Mouse (Mus musculus): Measurements from ENCODE around the gene Rad18. TPM values are rescaled to one million over a fixed set of nuclear protein-coding genes. Genes with fewer than 3 reads are reported as not detected.
"Not testable (repeated sequence)": the region's sequence is repeated elsewhere in the genome, so short reads cannot be mapped to it uniquely, and the experiment has no call there.

Gene Rad18
- total RNA-seq (2021) = 1 to 10 TPM; 7.3 to 8.4 TPM
- long read RNA-seq, partial matches to known transcripts = 0 of 2 reads
- long read RNA-seq, other reads (novel, unspliced or antisense) = 1 of 2 reads

- DNase-seq (ENCODE audit: low spot score in 2 of 2) = peak; percentile 83 to 89
Observed at GRCm38 (mm10) chr6:112696056-112696950, at the start of gene Rad18. Gene Rad18 (minus strand): TSS chr6:112696686.

- DNase-seq (ENCODE audit: low spot score in 2 of 2) = no peak
Observed at GRCm38 (mm10) chr6:112742297-112742696, 45.8 kb upstream of the Rad18 start.

- DNase-seq (ENCODE audit: low spot score in 2 of 2) = peak in 1 of 2 experiments; percentile 56
Observed at GRCm38 (mm10) chr6:112741766-112742165, 45.3 kb upstream of the Rad18 start.

- no peak for DNase-seq (ENCODE audit: low spot score in 2 of 2)
Observed at GRCm38 (mm10) chr6:112739635-112740034, 43.1 kb upstream of the Rad18 start.

- peak; percentile 66 to 88 for DNase-seq (ENCODE audit: low spot score in 2 of 2)
Observed at GRCm38 (mm10) chr6:112738924-112739323, 42.4 kb upstream of the Rad18 start.

- DNase-seq (ENCODE audit: low spot score in 2 of 2) = no peak
Observed at GRCm38 (mm10) chr6:112736471-112736870, 40.0 kb upstream of the Rad18 start.

GRCm38 (mm10) chr6:112735054-112735453, 38.6 kb upstream of the Rad18 start:
- DNase-seq (ENCODE audit: low spot score in 2 of 2) = no peak

- peak in 1 of 2 experiments; percentile 62 for DNase-seq (ENCODE audit: low spot score in 2 of 2)
Observed at GRCm38 (mm10) chr6:112733942-112734341, 37.5 kb upstream of the Rad18 start.

GRCm38 (mm10) chr6:112732434-112732833, 35.9 kb upstream of the Rad18 start:
- no peak for DNase-seq (ENCODE audit: low spot score in 2 of 2)

- DNase-seq (ENCODE audit: low spot score in 2 of 2) = no peak
Observed at GRCm38 (mm10) chr6:112731386-112731785, 34.9 kb upstream of the Rad18 start.

GRCm38 (mm10) chr6:112728760-112729422, 32.4 kb upstream of the Rad18 start:
- DNase-seq (ENCODE audit: low spot score in 2 of 2) = peak; percentile 71 to 85

GRCm38 (mm10) chr6:112725468-112725867, 29.0 kb upstream of the Rad18 start:
- DNase-seq (ENCODE audit: low spot score in 2 of 2) = no peak

- DNase-seq (ENCODE audit: low spot score in 2 of 2) = peak in 1 of 2 experiments; percentile 70
Observed at GRCm38 (mm10) chr6:112720409-112721080, 24.1 kb upstream of the Rad18 start.

GRCm38 (mm10) chr6:112719983-112720382, 23.5 kb upstream of the Rad18 start:
- DNase-seq (ENCODE audit: low spot score in 2 of 2) = peak; percentile 70 to 83

- DNase-seq (ENCODE audit: low spot score in 2 of 2) = peak in 1 of 2 experiments; percentile 69
Observed at GRCm38 (mm10) chr6:112717168-112717567, 20.7 kb upstream of the Rad18 start.

- no peak for DNase-seq (ENCODE audit: low spot score in 2 of 2)
Observed at GRCm38 (mm10) chr6:112713951-112714350, 17.5 kb upstream of the Rad18 start.

GRCm38 (mm10) chr6:112702296-112702695, 5.8 kb upstream of the Rad18 start:
- DNase-seq (ENCODE audit: low spot score in 2 of 2) = not testable (repeated sequence)

- DNase-seq (ENCODE audit: low spot score in 2 of 2) = peak in 1 of 2 experiments; percentile 80
Observed at GRCm38 (mm10) chr6:112700392-112700791, 3.9 kb upstream of the Rad18 start.

- no peak for DNase-seq (ENCODE audit: low spot score in 2 of 2)
Observed at GRCm38 (mm10) chr6:112699115-112699514, 2.6 kb upstream of the Rad18 start.

GRCm38 (mm10) chr6:112694492-112694891, 2.0 kb downstream of the Rad18 start:
- DNase-seq (ENCODE audit: low spot score in 2 of 2) = no peak

- no peak for DNase-seq (ENCODE audit: low spot score in 2 of 2)
Observed at GRCm38 (mm10) chr6:112691523-112691922, 5.0 kb downstream of the Rad18 start.
